Mouse (Mus musculus) heart, adult 11 months (tissue): ENCODE measurements at regions not wholly inside any gene's neighbourhood (a gene's known extent, or its start where the extent isn't known, plus 50 kb on each side); places are given as distances from the start of the nearest gene placed in this dataset.

ENCODE experiments used
- DNase-seq: peaks from one replicate; pipeline ENCODE4 v3.0.0; 2022

DNA sequence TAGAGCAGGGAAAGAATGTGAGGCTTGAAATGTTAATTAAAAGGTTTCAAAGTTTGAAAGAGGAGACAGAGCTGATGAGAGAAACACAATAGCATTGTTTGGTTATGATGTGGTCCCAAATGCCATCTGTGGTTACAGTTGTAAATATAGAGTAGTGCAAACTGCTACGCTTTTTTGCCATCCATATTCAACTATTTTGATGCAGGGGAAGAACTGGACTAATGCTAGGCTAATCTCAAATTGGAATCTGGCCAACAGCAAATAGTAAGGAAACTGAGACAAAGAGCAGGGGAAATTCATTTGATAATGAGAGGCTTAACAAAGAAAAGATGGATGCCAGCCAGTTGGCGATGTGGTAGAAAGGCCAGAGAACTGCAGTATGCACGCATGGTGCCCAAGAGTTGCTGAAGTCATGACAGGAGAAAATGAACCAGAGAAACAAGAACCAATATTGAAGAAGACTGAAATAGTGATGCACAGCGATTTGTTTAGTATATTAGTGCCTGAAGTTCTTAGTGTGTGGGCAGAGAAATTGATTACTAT is 87.0 kb upstream of the E2f7 start:
- DNase-seq = no peak

GRCm38 (mm10) chr10:110676503-110676902 is 68.7 kb upstream of the E2f7 start:
- no peak for DNase-seq
